Mouse (Mus musculus): Measurements from ENCODE around the gene Gm7792.
"Not testable (repeated sequence)": the region's sequence is repeated elsewhere in the genome, so short reads cannot be mapped to it uniquely, and the experiment has no call there.

Gm7792 gene

GRCm38 (mm10) chr5:93843476-93843875 is at the start of gene Gm7792:
Gene Gm7792, plus strand, starts transcription at chr5:93843776.
- not testable (repeated sequence) for DNase-seq
